Mouse (Mus musculus) forebrain, embryonic 12.5 days (tissue): ENCODE data around the gene Gm3646. TPM values are rescaled to one million over a fixed set of nuclear protein-coding genes. Genes with fewer than 3 reads are reported as not detected.
A peak's percentile ranks its signal among the peaks of the same experiment; 100 is the strongest.

Experiments
- ATAC-seq: fragments of 200-750 bp; cut with Nextera tagmentation; 2 replicates; pipeline ENCODE4 v1.8.0; 2017; ENCODE audit warnings: moderate TSS enrichment; ENCODE audit not compliant: low FRiP score
- H3K27ac ChIP-seq: fragments of 300-500 bp; sonication (generic); 2 replicates; pipeline ENCODE4 v1.5.1; 2016; ENCODE audit warnings: mild to moderate bottlenecking
- H3K27me3 ChIP-seq: fragments of 300-500 bp; sonication (generic); 2 replicates; pipeline ENCODE4 v1.6.1; 2016; ENCODE audit warnings: mild to moderate bottlenecking
- H3K36me3 ChIP-seq: fragments of 300-500 bp; sonication (generic); replicated peaks from 2 replicates; pipeline ENCODE4 v1.6.1; 2016; ENCODE audit warnings: mild to moderate bottlenecking
- H3K4me1 ChIP-seq: fragments of 300-500 bp; sonication (generic); 2 replicates; pipeline ENCODE4 v1.6.1; 2016
- H3K4me2 ChIP-seq: fragments of 300-500 bp; sonication (generic); 2 replicates; pipeline ENCODE4 v1.6.1; 2016; ENCODE audit warnings: mild to moderate bottlenecking, moderate library complexity
- H3K4me3 ChIP-seq: fragments of 300-500 bp; sonication (generic); replicated peaks from 2 replicates; pipeline ENCODE4 v1.5.1; 2016; ENCODE audit warnings: mild to moderate bottlenecking
- H3K9ac ChIP-seq: fragments of 300-500 bp; sonication (generic); 2 replicates; pipeline ENCODE4 v1.6.1; 2016; ENCODE audit warnings: mild to moderate bottlenecking
- H3K9me3 ChIP-seq: fragments of 300-500 bp; sonication (generic); 2 replicates; pipeline ENCODE4 v1.6.1; 2016
- WGBS: fragments of 180-500 bp; shearing (Covaris S2); methylation state at CpG from one replicate; pipeline ENCODE4 v1.1.7; 2016; 5-methylcytosine and 5-hydroxymethylcytosine counted together
- polyA plus RNA-seq: library from polyadenylated mRNA; unstranded; fragments of >200 nt; fragmentation: Nextera tagmentation; extraction: Ambion mirVana; gene quantifications from 2 replicates; pipeline ENCODE4 v1.2.1, GENCODE M21; 2016

Gm3646 gene
- polyA plus RNA-seq: not detected in 2 replicates

DNA sequence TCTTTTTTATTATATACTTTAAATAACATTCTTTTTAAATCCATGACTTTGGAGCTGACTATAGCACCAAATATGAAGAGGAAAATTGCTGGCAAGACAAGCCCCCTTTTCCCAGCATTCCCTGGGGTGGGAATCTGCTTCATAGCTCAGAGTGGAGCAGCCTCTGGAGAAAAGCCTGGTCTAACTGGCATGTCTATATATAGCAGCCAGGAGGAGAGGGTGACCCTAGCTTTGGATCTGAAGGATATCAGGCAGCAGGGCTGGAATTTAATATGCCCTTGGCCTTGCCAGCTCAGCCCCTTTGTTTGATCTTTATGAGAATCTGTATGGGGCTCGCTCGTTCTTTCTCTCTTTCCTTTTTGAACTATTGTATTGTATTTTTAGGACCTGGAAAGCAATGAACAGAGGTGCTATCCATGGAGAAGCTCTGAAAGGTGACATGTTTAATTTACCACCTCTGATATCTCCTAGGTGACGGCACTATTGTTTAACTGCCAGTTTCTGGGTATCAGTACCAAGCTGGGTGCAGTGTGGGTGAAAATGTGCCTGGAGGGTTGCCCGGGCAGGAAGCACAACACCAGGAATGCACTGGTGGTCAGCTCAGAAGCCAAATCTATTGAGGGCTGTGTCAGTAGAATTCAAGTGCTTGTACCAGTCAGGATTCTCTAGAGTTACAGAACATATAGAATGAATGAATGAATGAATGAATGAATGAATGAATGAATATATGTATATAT is at the start of gene Gm3646:
TSS of gene Gm3646 (minus strand) at position 90 of the 737 bp plus-strand sequence.
- 75% methylated on average over 4 of the region's 4 CpGs for WGBS
- Histone ChIP-seq H3K27me3 (no peaks in the 10 kb centered on the region), H3K4me1 (0 out of 2 replicates have a peak, but pooled peaks cover 5% of the 10 kb centered on the region), H3K4me3 (no peak within 1 kb of the TSS), H3K4me2 (no peak within 1 kb of the TSS), H3K9me3 (no peaks in the 10 kb centered on the region), H3K9ac (no peak within 1 kb of the TSS), H3K27ac (no peak within 1 kb of the TSS), H3K36me3 (no peaks in the 10 kb centered on the region)
- ATAC-seq: no peak

GRCm38 (mm10) chr1:39847066-39847465 is 41.9 kb upstream of the Gm3646 start:
- no peak overlapping the region for H3K4me2 ChIP-seq
- ATAC-seq: no peak
- H3K9me3 ChIP-seq: no peaks in the 10 kb centered on the region
- H3K9ac ChIP-seq: no peak overlapping the region
- H3K27me3 ChIP-seq: no peaks in the 10 kb centered on the region
- no peak overlapping the region for H3K4me3 ChIP-seq
- no peak overlapping the region for H3K27ac ChIP-seq
- H3K36me3 ChIP-seq: no peaks in the 10 kb centered on the region
- H3K4me1 ChIP-seq: peaks cover 4% of the 10 kb centered on the region
- 86% methylated on average over 7 of the region's 7 CpGs for WGBS

DNA sequence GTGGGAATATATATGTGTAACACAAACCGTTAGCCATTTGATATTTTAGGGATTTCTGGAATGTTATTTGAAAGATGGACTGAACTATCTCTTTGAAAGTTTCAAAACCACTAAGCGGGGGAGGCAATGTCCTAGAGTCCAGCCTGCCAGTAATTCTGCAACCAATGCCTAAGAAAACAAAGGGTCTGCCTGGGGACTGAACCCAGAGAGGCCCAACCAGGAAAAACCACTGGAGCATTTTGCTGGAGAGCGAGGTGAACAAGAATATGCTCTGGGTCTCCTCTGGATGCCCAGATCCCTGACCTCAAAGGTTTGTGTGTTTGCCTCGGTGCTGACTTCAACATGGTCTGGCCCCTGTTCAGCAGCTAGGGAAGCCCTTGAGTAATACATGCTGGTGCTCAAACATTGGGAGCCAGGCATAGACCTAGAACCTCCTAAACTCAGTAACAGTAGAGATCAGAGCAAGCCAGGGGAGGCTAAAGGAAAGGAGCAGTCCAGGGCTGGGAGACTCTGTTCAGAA is 41.0 kb upstream of the Gm3646 start:
- 73% methylated on average over 4 of the region's 4 CpGs for WGBS

GRCm38 (mm10) chr1:39843328-39843727 is 38.2 kb upstream of the Gm3646 start:
- H3K4me1 ChIP-seq: peaks cover 28% of the 10 kb centered on the region
- no peaks in the 10 kb centered on the region for H3K9me3 ChIP-seq
- H3K4me3 ChIP-seq: no peak overlapping the region
- H3K27ac ChIP-seq: no peak overlapping the region
- no peaks in the 10 kb centered on the region for H3K36me3 ChIP-seq
- 73% methylated on average over 5 of the region's 5 CpGs for WGBS
- H3K27me3 ChIP-seq: no peaks in the 10 kb centered on the region
- H3K4me2 ChIP-seq: no peak overlapping the region
- no peak overlapping the region for H3K9ac ChIP-seq
- no peak for ATAC-seq

More for the DNA sequence above, 41.0 kb upstream of the Gm3646 start:
- no peaks in the 10 kb centered on the region for H3K36me3 ChIP-seq
- H3K4me3 ChIP-seq: no peak overlapping the region
- peaks cover 4% of the 10 kb centered on the region for H3K4me1 ChIP-seq
- no peak for ATAC-seq
- H3K9ac ChIP-seq: no peak overlapping the region
- H3K9me3 ChIP-seq: no peaks in the 10 kb centered on the region
- no peak overlapping the region for H3K4me2 ChIP-seq
- no peak overlapping the region for H3K27ac ChIP-seq
- H3K27me3 ChIP-seq: no peaks in the 10 kb centered on the region

GRCm38 (mm10) chr1:39842218-39843007 is 37.3 kb upstream of the Gm3646 start:
- Histone ChIP-seq H3K4me2 (no peak overlapping the region), H3K9ac (no peak overlapping the region), H3K4me3 (no peak overlapping the region), H3K27me3 (no peaks in the 10 kb centered on the region), H3K4me1 (peaks cover 30% of the 10 kb centered on the region), H3K36me3 (no peaks in the 10 kb centered on the region), H3K9me3 (no peaks in the 10 kb centered on the region), H3K27ac (no peak overlapping the region)
- WGBS: 87% methylated on average over 14 of the region's 14 CpGs
- no peak for ATAC-seq

DNA sequence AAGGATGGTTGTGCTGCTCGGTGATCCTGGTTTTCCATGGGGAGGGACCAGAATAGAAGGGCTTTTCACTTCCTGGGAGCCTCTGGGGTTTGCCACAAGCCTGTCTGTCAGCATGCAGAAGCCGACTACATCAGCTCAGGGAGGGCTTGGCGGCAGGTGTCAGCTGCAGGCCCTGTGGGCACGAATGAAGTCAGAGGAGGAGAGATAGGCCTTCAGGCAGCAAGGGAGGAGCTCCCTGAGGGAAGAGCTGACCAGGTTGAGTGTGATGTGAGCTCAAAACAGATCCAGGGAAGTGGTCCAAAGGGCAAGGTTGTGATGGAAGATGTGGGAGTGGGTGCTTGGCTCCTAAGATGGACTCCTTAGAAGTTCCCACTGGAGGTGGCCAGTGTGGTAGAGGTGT is 35.7 kb upstream of the Gm3646 start:
- H3K27ac ChIP-seq: no peak overlapping the region
- no peak overlapping the region for H3K4me3 ChIP-seq
- no peak for ATAC-seq
- no peaks in the 10 kb centered on the region for H3K9me3 ChIP-seq
- H3K4me1 ChIP-seq: peaks cover 30% of the 10 kb centered on the region
- H3K36me3 ChIP-seq: no peaks in the 10 kb centered on the region
- H3K27me3 ChIP-seq: no peaks in the 10 kb centered on the region
- no peak overlapping the region for H3K4me2 ChIP-seq
- WGBS: 72% methylated on average over 4 of the region's 4 CpGs
- H3K9ac ChIP-seq: no peak overlapping the region

DNA sequence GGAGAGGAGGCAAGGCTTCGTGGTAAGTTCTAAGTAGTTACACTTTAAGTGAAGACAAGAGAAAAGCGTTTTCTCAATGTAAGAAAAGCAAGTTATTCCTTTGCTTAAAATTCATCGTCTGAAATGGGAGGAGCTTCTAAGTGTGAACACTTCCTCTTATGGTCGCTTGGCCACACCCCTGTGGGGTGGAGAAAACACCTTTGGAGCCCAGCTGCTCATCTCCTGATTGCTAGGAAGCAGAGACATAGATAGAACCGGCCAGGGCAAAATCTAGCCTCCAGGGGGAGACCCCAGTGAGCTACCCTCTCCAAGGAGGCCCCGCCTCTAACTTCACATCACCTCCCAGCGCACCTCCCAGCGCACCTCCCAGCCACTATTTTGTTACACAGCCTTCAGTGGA is 34.7 kb upstream of the Gm3646 start:
- H3K4me1 ChIP-seq: peaks cover 30% of the 10 kb centered on the region
- no peak for ATAC-seq
- no peak overlapping the region for H3K4me3 ChIP-seq
- H3K9ac ChIP-seq: no peak overlapping the region
- H3K27ac ChIP-seq: no peak overlapping the region
- H3K36me3 ChIP-seq: no peaks in the 10 kb centered on the region
- WGBS: 62% methylated on average over 8 of the region's 8 CpGs
- no peaks in the 10 kb centered on the region for H3K9me3 ChIP-seq
- H3K4me2 ChIP-seq: no peak overlapping the region
- no peaks in the 10 kb centered on the region for H3K27me3 ChIP-seq

DNA sequence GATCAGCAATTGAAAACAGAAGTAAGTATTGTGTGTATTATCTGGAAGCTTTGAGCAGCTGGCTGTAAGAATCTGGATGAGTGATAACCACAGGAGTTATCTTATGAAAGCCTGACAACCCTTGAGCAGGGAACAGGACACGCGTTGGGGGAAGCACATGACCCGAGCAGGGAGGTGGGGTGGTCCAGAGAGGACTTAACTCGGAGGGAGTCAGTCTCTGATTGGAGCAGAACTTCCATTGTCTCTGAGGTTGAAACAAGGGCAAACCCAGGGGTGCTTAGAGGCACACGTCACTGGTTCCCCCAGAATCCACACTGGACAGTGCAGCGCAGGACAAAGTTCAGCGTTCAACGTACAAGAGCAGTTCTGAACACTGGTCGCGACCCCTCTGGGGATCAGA is 34.1 kb upstream of the Gm3646 start:
- Histone ChIP-seq H3K4me3 (no peak overlapping the region), H3K27me3 (no peaks in the 10 kb centered on the region), H3K36me3 (no peaks in the 10 kb centered on the region), H3K4me1 (peaks cover 30% of the 10 kb centered on the region), H3K4me2 (no peak overlapping the region), H3K27ac (peak overlapping the region; percentile 78), H3K9ac (no peak overlapping the region), H3K9me3 (no peaks in the 10 kb centered on the region)
- 46% methylated on average over 10 of the region's 10 CpGs for WGBS
- ATAC-seq: peak; percentile 80

GRCm38 (mm10) chr1:39838487-39839169 is 33.5 kb upstream of the Gm3646 start:
- no peak overlapping the region for H3K4me3 ChIP-seq
- no peak overlapping the region for H3K9ac ChIP-seq
- peaks cover 30% of the 10 kb centered on the region for H3K4me1 ChIP-seq
- H3K4me2 ChIP-seq: no peak overlapping the region
- H3K9me3 ChIP-seq: no peaks in the 10 kb centered on the region
- WGBS: 44% methylated on average over 12 of the region's 12 CpGs
- H3K27me3 ChIP-seq: no peaks in the 10 kb centered on the region
- no peaks in the 10 kb centered on the region for H3K36me3 ChIP-seq
- peak; percentile 88 for ATAC-seq
- H3K27ac ChIP-seq: peak overlapping the region; percentile 78

DNA sequence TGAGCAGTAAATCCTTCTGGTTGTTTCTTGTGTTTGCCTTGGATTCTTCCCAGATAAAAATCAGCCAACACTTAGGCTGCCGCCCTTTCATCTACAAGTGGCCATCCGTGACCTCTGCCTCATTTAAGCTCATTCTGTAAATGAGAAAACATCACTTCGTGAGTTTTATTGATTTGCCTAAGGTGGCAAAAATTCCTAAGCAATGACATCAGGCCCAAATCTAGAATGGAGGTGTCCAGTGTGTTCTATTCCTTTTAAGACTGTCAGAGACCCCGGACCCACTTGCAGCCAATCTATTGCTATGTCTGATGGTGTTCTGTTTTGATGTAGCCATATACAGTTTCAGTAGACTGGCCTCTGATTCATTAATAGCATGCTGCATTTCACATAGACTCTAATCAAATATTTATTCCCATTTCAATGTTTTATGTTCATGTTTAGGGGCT is 26.5 kb upstream of the Gm3646 start:
- Histone ChIP-seq H3K9ac (no peak overlapping the region), H3K27ac (no peak overlapping the region), H3K27me3 (no peaks in the 10 kb centered on the region), H3K9me3 (no peaks in the 10 kb centered on the region), H3K4me2 (no peak overlapping the region), H3K4me1 (no peaks in the 10 kb centered on the region), H3K4me3 (no peak overlapping the region), H3K36me3 (no peaks in the 10 kb centered on the region)
- ATAC-seq: no peak
- WGBS: 77% methylated on average over 4 of the region's 4 CpGs

DNA sequence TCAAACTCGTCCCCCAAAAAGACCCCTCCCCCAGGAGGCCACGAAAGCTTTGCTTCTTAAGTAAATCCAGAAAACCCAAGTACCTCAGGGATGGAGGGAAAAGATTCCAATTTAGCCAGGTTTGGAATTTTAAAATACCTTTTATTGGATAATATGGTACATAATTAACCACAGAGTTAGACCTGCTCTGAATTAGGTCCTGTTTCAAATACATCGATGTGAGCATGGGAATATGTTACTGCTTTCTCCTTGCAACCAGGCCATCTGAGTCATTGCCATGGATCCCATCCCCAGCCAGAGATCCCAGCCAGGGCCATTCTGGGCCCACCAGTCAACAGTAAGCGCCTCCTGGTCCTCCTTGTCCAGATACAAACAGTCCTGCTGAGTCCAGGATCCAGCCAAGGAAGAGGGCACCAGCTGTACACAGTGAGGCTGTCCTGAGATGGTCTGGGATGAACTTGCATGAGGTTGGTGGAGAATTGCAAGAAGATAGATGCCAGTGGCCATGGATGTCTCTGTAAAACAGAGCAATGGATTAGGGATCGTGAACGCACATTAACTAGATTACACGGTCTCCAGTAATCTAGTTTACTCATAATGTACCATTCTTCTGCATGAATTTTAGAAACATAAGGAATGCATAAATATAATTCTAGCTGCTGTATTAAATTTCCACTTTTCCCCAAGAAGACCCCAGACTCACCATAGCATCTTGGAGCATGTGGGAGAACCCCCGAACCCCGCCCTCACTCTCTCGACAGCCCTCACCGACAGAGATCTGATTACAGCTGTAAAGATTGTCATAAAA is 25.9 kb upstream of the Gm3646 start:
- no peak overlapping the region for H3K27ac ChIP-seq
- 88% methylated on average over 11 of the region's 11 CpGs for WGBS
- no peaks in the 10 kb centered on the region for H3K36me3 ChIP-seq
- H3K4me3 ChIP-seq: no peak overlapping the region
- no peak overlapping the region for H3K4me2 ChIP-seq
- H3K9me3 ChIP-seq: no peaks in the 10 kb centered on the region
- no peaks in the 10 kb centered on the region for H3K27me3 ChIP-seq
- no peak overlapping the region for H3K9ac ChIP-seq
- H3K4me1 ChIP-seq: no peaks in the 10 kb centered on the region
- ATAC-seq: no peak
